Mouse (Mus musculus) midbrain, embryonic 14.5 days (tissue): ENCODE measurements around the gene Rab11fip4. TPM values are rescaled to one million over a fixed set of nuclear protein-coding genes. Genes with fewer than 3 reads are reported as not detected.

Experiments used
- ATAC-seq: fragments of 200-750 bp; cut with Nextera tagmentation; 2 replicates; pipeline ENCODE4 v1.8.0; 2017; ENCODE audit warnings: moderate number of reproducible peaks, moderate library complexity; ENCODE audit not compliant: low FRiP score, low TSS enrichment
- DNase-seq: peaks from one replicate; pipeline ENCODE4 v3.0.0-alpha.2; 2015
- H3K27ac ChIP-seq: fragments of 300-500 bp; sonication (generic); replicated peaks from 2 replicates; pipeline ENCODE4 v1.5.1; 2014; ENCODE audit warnings: mild to moderate bottlenecking, low read depth, low read length, moderate library complexity
- H3K27me3 ChIP-seq: fragments of 300-500 bp; sonication (generic); 2 replicates; pipeline ENCODE4 v1.6.1; 2014; ENCODE audit warnings: low read length, control low read depth, mixed read lengths; ENCODE audit not compliant: control insufficient read depth, insufficient read depth
- H3K36me3 ChIP-seq: fragments of 300-500 bp; sonication (generic); 2 replicates; pipeline ENCODE4 v1.6.1; 2014; ENCODE audit warnings: low read length, control low read depth; ENCODE audit not compliant: control insufficient read depth, insufficient read depth
- H3K4me1 ChIP-seq: fragments of 300-500 bp; sonication (generic); 2 replicates; pipeline ENCODE4 v1.6.1; 2014; ENCODE audit warnings: mild to moderate bottlenecking, antibody characterized with exemption, low read length, control low read depth; ENCODE audit not compliant: control insufficient read depth, insufficient read depth
- H3K4me2 ChIP-seq: fragments of 300-500 bp; sonication (generic); 2 replicates; pipeline ENCODE4 v1.6.1; 2014; ENCODE audit warnings: mild to moderate bottlenecking, low read length, moderate library complexity
- H3K4me3 ChIP-seq: fragments of 300-500 bp; sonication (generic); replicated peaks from 2 replicates; pipeline ENCODE4 v1.5.1; 2014; ENCODE audit warnings: low read depth, low read length
- H3K9ac ChIP-seq: fragments of 300-500 bp; sonication (generic); replicated peaks from 2 replicates; pipeline ENCODE4 v1.6.1; 2014; ENCODE audit warnings: mild to moderate bottlenecking, low read length, moderate library complexity
- H3K9me3 ChIP-seq: fragments of 300-500 bp; sonication (generic); 2 replicates; pipeline ENCODE4 v1.6.1; 2016; ENCODE audit warnings: low read length, control low read depth, mixed read lengths; ENCODE audit not compliant: control insufficient read depth
- WGBS: fragments of 180-500 bp; shearing (Covaris S2); extraction: QIAGEN DNeasy Blood & Tissue Kit; methylation state at CpG from one replicate; pipeline ENCODE4 v1.1.7; 2014; 5-methylcytosine and 5-hydroxymethylcytosine counted together
- polyA plus RNA-seq: library from polyadenylated mRNA; unstranded; fragments of >200 nt; fragmentation: Nextera tagmentation; extraction: Ambion mirVana; gene quantifications from 2 replicates; pipeline ENCODE4 v1.2.1, GENCODE M21; 2014

The Rab11fip4 gene
- polyA plus RNA-seq, 1 experiment from 2014 or later = 24.4 TPM

DNA sequence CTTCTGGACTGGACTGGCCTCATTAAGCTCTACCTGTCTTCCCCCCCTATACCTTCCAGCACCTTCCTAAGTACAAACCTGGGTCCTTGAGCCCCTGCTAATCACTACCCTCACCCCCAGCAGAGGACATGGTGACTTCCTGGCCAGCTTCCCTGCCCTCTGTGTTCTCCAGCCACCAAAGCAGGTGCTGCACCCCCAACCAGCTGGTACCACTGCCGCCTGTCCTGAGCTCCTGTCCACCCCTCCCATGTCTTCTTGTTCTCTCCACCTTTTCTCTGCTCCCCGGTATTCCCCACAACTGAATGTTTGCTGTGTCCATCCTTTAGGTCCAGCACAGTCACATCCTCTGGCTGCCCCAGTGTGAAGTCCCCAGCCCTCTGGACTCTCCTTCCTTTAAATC, 19.4 kb downstream of the Rab11fip4 start:
- Histone ChIP-seq H3K4me3 (no peak overlapping the region), H3K36me3 (no peaks in the 10 kb centered on the region), H3K4me2 (no peak overlapping the region), H3K27me3 (no peaks in the 10 kb centered on the region), H3K27ac (peak overlapping the region; percentile 50; the same call in 1 of the 2 replicates), H3K4me1 (peaks cover 45% of the 10 kb centered on the region), H3K9ac (no peak overlapping the region), H3K9me3 (no peaks in the 10 kb centered on the region)
- WGBS = 47% methylated on average over 2 of the region's 2 CpGs
- ATAC-seq (no peak), DNase-seq (no peak)

DNA sequence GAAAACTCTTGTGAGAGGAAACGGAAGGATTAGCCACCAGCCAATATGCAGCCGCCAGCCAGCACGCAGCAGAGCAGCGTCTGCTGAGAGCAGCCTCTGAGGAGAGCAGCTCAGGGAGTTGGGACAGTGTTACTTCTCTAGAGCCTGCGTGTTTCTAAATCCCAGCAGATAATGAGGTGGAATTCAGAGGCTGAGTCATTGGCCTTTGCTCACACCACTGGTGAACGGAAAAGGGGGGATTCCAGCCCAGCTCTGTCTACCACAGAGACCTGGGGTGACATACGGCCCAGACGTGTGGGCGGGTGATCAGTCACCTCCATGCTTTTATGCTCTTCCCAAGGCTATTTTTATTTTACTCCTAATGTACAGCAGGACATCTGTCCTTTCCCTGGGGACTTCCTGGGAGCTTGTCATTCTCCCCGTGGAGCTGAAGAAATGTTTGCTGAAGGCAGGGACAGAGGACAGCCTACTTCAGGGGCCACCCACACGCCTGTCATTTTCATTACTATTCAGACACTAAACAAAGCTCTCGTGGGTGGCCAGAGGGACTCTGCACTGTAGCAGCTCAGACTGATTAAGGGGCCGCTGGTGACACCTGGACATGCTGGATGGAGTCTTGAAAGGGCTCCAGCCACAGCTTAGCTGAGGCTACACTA, 20.1 kb downstream of the Rab11fip4 start:
- Histone ChIP-seq H3K9ac (no peak overlapping the region), H3K4me1 (peaks cover 45% of the 10 kb centered on the region), H3K4me3 (no peak overlapping the region), H3K36me3 (no peaks in the 10 kb centered on the region), H3K27ac (peak overlapping the region; percentile 50), H3K9me3 (no peaks in the 10 kb centered on the region), H3K27me3 (no peaks in the 10 kb centered on the region), H3K4me2 (peak overlapping the region; percentile 8; the same call in 1 of the 2 replicates)
- DNase-seq (peak; percentile 70), ATAC-seq (0 out of 2 replicates have a peak, but pooled peaks have one; percentile 11)
- WGBS = 3% methylated on average over 13 of the region's 13 CpGs

GRCm38 (mm10) chr11:79612046-79612600, 21.1 kb downstream of the Rab11fip4 start:
- Histone ChIP-seq H3K27ac (no peak overlapping the region), H3K4me1 (peaks cover 42% of the 10 kb centered on the region), H3K4me3 (no peak overlapping the region), H3K9ac (no peak overlapping the region), H3K36me3 (no peaks in the 10 kb centered on the region), H3K9me3 (no peaks in the 10 kb centered on the region), H3K27me3 (no peaks in the 10 kb centered on the region), H3K4me2 (no peak overlapping the region)
- ATAC-seq (no peak), DNase-seq (no peak)
- WGBS = 4% methylated on average over 1 of the region's 1 CpGs

GRCm38 (mm10) chr11:79613084-79613483, 22.1 kb downstream of the Rab11fip4 start:
- Histone ChIP-seq H3K9ac (no peak overlapping the region), H3K27me3 (no peaks in the 10 kb centered on the region), H3K4me1 (peaks cover 36% of the 10 kb centered on the region), H3K4me2 (no peak overlapping the region), H3K27ac (no peak overlapping the region), H3K9me3 (no peaks in the 10 kb centered on the region), H3K4me3 (no peak overlapping the region), H3K36me3 (no peaks in the 10 kb centered on the region)
- ATAC-seq = no peak
- no peak for DNase-seq
- WGBS = 13% methylated on average over 3 of the region's 3 CpGs

DNA sequence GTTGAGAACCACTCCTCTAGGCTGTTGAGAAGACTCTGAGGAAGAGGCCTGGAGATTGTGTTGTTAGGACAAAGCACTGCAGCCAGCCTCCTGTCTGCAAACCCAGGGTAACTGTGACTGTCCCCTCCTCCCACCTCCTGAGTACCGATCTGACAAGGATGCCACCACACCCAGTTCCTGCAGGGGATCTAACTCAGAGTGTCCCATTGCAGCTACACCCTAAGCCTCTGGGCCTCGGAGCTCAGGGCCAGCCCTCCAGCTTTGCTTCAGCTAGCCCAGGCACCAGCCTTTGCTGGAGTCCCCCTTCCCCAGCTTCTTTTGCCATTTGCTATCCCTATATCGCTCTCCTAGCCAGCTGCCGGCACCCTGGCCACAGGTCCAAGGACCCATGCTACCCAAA, 22.7 kb downstream of the Rab11fip4 start:
- H3K36me3 ChIP-seq = no peaks in the 10 kb centered on the region
- no peak overlapping the region for H3K9ac ChIP-seq
- 52% methylated on average over 4 of the region's 4 CpGs for WGBS
- ATAC-seq (no peak), DNase-seq (no peak)
- H3K4me2 ChIP-seq = no peak overlapping the region
- H3K27ac ChIP-seq = no peak overlapping the region
- no peak overlapping the region for H3K4me3 ChIP-seq
- H3K9me3 ChIP-seq = no peaks in the 10 kb centered on the region
- no peaks in the 10 kb centered on the region for H3K27me3 ChIP-seq
- peaks cover 31% of the 10 kb centered on the region for H3K4me1 ChIP-seq

DNA sequence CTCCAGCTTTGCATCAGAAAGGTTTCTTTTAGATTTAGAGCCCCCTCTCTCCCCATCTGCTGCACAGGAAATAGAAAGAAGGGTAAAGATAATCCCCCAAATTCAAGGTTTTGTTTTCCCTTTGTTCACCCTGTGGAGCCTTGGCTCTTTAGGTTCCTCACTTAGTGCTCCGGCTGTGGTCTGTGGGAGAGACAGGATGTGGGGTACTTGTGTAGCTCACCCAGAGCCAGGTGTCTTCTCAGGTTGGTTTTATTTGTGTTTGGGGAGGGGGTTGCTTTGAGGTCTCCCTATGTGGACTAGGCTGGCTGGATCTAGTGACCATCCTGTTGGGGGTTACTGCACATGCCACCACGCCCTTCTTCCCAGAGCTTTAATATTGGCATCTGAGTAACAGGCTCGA, 23.9 kb downstream of the Rab11fip4 start:
- no peak for DNase-seq
- no peaks in the 10 kb centered on the region for H3K27me3 ChIP-seq

GRCm38 (mm10) chr11:79615871-79616270, 24.9 kb downstream of the Rab11fip4 start:
- Histone ChIP-seq H3K4me2 (no peak overlapping the region), H3K9me3 (no peaks in the 10 kb centered on the region), H3K9ac (no peak overlapping the region), H3K27me3 (no peaks in the 10 kb centered on the region), H3K4me1 (peaks cover 23% of the 10 kb centered on the region), H3K27ac (no peak overlapping the region), H3K36me3 (peaks cover 11% of the 10 kb centered on the region), H3K4me3 (no peak overlapping the region)
- WGBS = 65% methylated on average over 5 of the region's 5 CpGs
- ATAC-seq (no peak), DNase-seq (no peak)

More for the DNA sequence above, 23.9 kb downstream of the Rab11fip4 start:
- no peak overlapping the region for H3K9ac ChIP-seq
- no peaks in the 10 kb centered on the region for H3K9me3 ChIP-seq
- no peak overlapping the region for H3K4me3 ChIP-seq
- no peak for ATAC-seq
- WGBS = 80% methylated on average over 3 of the region's 3 CpGs
- no peak overlapping the region for H3K27ac ChIP-seq
- H3K4me1 ChIP-seq = peaks cover 31% of the 10 kb centered on the region
- peaks cover under 1% of the 10 kb centered on the region; the same call in 1 of the 2 replicates for H3K36me3 ChIP-seq
- no peak overlapping the region for H3K4me2 ChIP-seq

GRCm38 (mm10) chr11:79617991-79618390, 27.0 kb downstream of the Rab11fip4 start:
- ATAC-seq = no peak
- Histone ChIP-seq H3K27ac (no peak overlapping the region), H3K27me3 (no peaks in the 10 kb centered on the region), H3K4me1 (peaks cover 4% of the 10 kb centered on the region), H3K9me3 (no peaks in the 10 kb centered on the region), H3K4me3 (no peak overlapping the region), H3K36me3 (peaks cover 26% of the 10 kb centered on the region), H3K4me2 (no peak overlapping the region), H3K9ac (no peak overlapping the region)
- DNase-seq = no peak
- WGBS = 89% methylated on average over 8 of the region's 8 CpGs

DNA sequence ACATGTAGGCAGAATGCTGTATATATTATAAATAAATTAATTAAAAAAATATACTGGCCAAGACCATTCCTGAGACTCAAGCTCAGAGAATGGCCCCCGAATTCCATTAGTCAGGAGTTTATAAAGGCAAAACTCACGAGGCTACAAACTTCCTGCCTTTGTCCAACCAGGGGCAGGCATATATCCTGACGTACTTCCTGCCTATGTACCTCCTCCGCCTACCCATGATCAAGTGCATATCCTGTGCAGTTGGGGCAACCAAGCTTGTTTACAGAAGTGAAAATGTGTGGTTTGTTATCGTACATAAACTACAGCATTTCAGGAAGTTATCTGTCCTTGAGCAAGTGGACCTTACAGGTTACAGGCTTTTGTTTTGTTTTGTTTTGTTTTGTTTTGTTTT, 32.0 kb downstream of the Rab11fip4 start:
- no peaks in the 10 kb centered on the region for H3K27me3 ChIP-seq
- H3K9me3 ChIP-seq = no peaks in the 10 kb centered on the region
- ATAC-seq (no peak), DNase-seq (no peak)
- no peak overlapping the region for H3K27ac ChIP-seq
- H3K36me3 ChIP-seq = peaks cover 26% of the 10 kb centered on the region
- H3K4me3 ChIP-seq = no peak overlapping the region
- H3K4me1 ChIP-seq = no peaks in the 10 kb centered on the region
- no peak overlapping the region for H3K4me2 ChIP-seq
- no peak overlapping the region for H3K9ac ChIP-seq
- WGBS = 88% methylated on average over 5 of the region's 5 CpGs
